Mouse (Mus musculus): ENCODE results near the gene Icosl. TPM values are rescaled to one million over a fixed set of nuclear protein-coding genes. Genes with fewer than 3 reads are reported as not detected.

Icosl gene
- total and polyA plus RNA-seq, 3 experiments: not detected

GRCm38 (mm10) chr10:78044531-78044930 lies 24.6 kb upstream of the Icosl start:
- Histone ChIP-seq H3K9ac (ENCODE audit: control insufficient read depth, low read depth, low read length, poor library complexity, severe bottlenecking) (no peak overlapping the region), H3K27ac (ENCODE audit: control insufficient read depth, low read depth, low read length) (no peak overlapping the region), H3K9me3 (replicated peaks; ENCODE audit: insufficient read depth, low read length) (no peaks in the 10 kb centered on the region), H3K4me1 (ENCODE audit: control insufficient read depth in 1 of 2, insufficient read depth in 2 of 2, low read length in 2 of 2) (no peaks in the 10 kb centered on the region), H3K4me3 (ENCODE audit: control insufficient read depth in 1 of 2, insufficient read depth in 1 of 2, low read depth in 2 of 2, low read length in 2 of 2) (no peak overlapping the region), H3K79me2 (ENCODE audit: control insufficient read depth, insufficient read depth, low read length, poor library complexity) (no peaks in the 10 kb centered on the region), H3K27me3 (ENCODE audit: control insufficient read depth in 1 of 2, insufficient read depth in 2 of 2, low read length in 2 of 2) (peaks cover 0 to 5% of the 10 kb centered on the region in 2 experiments), H3K36me3 (ENCODE audit: control insufficient read depth in 1 of 2, insufficient read depth in 2 of 2, low read length in 2 of 2) (no peaks in the 10 kb centered on the region)
- TF ChIP-seq MXI1 (IDR thresholded peaks at IDR 0.05; ENCODE audit: low read depth, low read length) (no peak), MAX (IDR thresholded peaks at IDR 0.05; ENCODE audit: low read length) (no peak), TCF12 (IDR thresholded peaks at IDR 0.05; ENCODE audit: low read depth, low read length) (no peak), CHD2 (IDR thresholded peaks at IDR 0.05; ENCODE audit: low read length) (no peak), E2F4 (IDR thresholded peaks at IDR 0.05; ENCODE audit: borderline replicate concordance, low read depth, low read length) (no peak), BHLHE40 (IDR thresholded peaks at IDR 0.05; ENCODE audit: borderline replicate concordance, low read depth, low read length) (no peak), MYB (IDR thresholded peaks at IDR 0.05; ENCODE audit: low read depth, low read length) (no peak), GABPA (IDR thresholded peaks at IDR 0.05; ENCODE audit: low read depth, low read length) (no peak), NELFE (IDR thresholded peaks at IDR 0.05; ENCODE audit: low read depth, low read length) (no peak), RAD21 (IDR thresholded peaks at IDR 0.05; ENCODE audit: low read depth, low read length) (no peak), ZC3H11A (IDR thresholded peaks at IDR 0.05; ENCODE audit: low read depth, low read length) (no peak), ZMIZ1 (IDR thresholded peaks at IDR 0.05; ENCODE audit: low read depth, low read length) (no peak), ZKSCAN1 (IDR thresholded peaks at IDR 0.05; ENCODE audit: low read depth, low read length) (no peak), JUND (IDR thresholded peaks at IDR 0.05; ENCODE audit: low read depth, low read length) (no peak), MAZ (IDR thresholded peaks at IDR 0.05; ENCODE audit: low read depth, low read length) (no peak), ELF1 (IDR thresholded peaks at IDR 0.05; ENCODE audit: low read depth, low read length) (no peak), GATA1 (IDR thresholded peaks at IDR 0.05; ENCODE audit: low read depth, low read length) (no peak), CHD1 (IDR thresholded peaks at IDR 0.05; ENCODE audit: low read depth, low read length) (no peak), POLR2AphosphoS2 (IDR thresholded peaks at IDR 0.05; ENCODE audit: low read length) (no peak), MEF2A (IDR thresholded peaks at IDR 0.05; ENCODE audit: extremely low read depth, insufficient replicate concordance, low read depth, low read length, poor library complexity, severe bottlenecking) (no peak)
- DNase-seq (ENCODE audit: low read depth, low spot score): no peak

- H3K4me3 ChIP-seq (ENCODE audit: control insufficient read depth in 1 of 2, insufficient read depth in 1 of 2, low read depth in 2 of 2, low read length in 2 of 2): no peak overlapping the region
- no peak for TF ChIP-seq GATA1 (IDR thresholded peaks at IDR 0.05; ENCODE audit: low read depth, low read length)
- TF ChIP-seq SMC3 (IDR thresholded peaks at IDR 0.05; ENCODE audit: low read depth, low read length): no peak
- no peaks in the 10 kb centered on the region for H3K4me1 ChIP-seq (ENCODE audit: control insufficient read depth in 1 of 2, insufficient read depth in 2 of 2, low read length in 2 of 2)
- peaks cover 0 to 10% of the 10 kb centered on the region in 2 experiments for H3K27me3 ChIP-seq (ENCODE audit: control insufficient read depth in 1 of 2, insufficient read depth in 2 of 2, low read length in 2 of 2)
- H3K79me2 ChIP-seq (ENCODE audit: control insufficient read depth, insufficient read depth, low read length, poor library complexity): no peaks in the 10 kb centered on the region
- no peaks in the 10 kb centered on the region for H3K9me3 ChIP-seq (replicated peaks; ENCODE audit: insufficient read depth, low read length)
- no peak overlapping the region for H3K27ac ChIP-seq (ENCODE audit: control insufficient read depth, low read depth, low read length)
- no peaks in the 10 kb centered on the region for H3K36me3 ChIP-seq (ENCODE audit: control insufficient read depth in 1 of 2, insufficient read depth in 2 of 2, low read length in 2 of 2)
- DNase-seq (ENCODE audit: low read depth, low spot score): no peak
- H3K9ac ChIP-seq (ENCODE audit: control insufficient read depth, low read depth, low read length, poor library complexity, severe bottlenecking): no peak overlapping the region
Observed at GRCm38 (mm10) chr10:78046388-78046787, 22.7 kb upstream of the Icosl start.

All from MEL (cell line).